Comparison of ENCODE assay signal across 9 mouse cellular contexts in genomic region chr16:31235457-31236310, GRCm38 (mm10). TPM values are rescaled to one million over a fixed set of nuclear protein-coding genes. Genes with fewer than 3 reads are reported as not detected.
A peak's percentile ranks its signal among the peaks of the same experiment; 100 is the strongest.
DNase-seq lines count a peak whose midpoint lies in the region; ATAC-seq and TF ChIP-seq lines count a peak whose summit lies in the region.
"Had no signal": no experiment of that assay in that cellular context is flagged by ENCODE, and none has a peak within 500 bp of the region (broad histone marks: within the 10 kb centered on the region; RNA-seq: fewer than 3 reads in every experiment).

No protein-coding gene starts in this region.

- no peak for TF ChIP-seq EP300 in lung, postnatal 0 days (IDR thresholded peaks at IDR 0.05)
- TF ChIP-seq EP300 in stomach, postnatal 0 days (optimal IDR thresholded peaks at IDR 0.05), result no peak

- TF ChIP-seq POLR2A in lung, adult 2 months (IDR thresholded peaks at IDR 0.05; ENCODE audit: borderline replicate concordance, extremely low read depth, low read depth, low read length), result no peak
- TF ChIP-seq POLR2A in bone marrow, adult 2 months (IDR thresholded peaks at IDR 0.05; ENCODE audit: borderline replicate concordance, control insufficient read depth, low read depth, low read length), result no peak

- no peaks in the 10 kb centered on the region for H3K9me3 ChIP-seq in lung, postnatal 0 days (ENCODE audit: low read length)
- no peaks in the 10 kb centered on the region for H3K9me3 ChIP-seq in heart, embryonic 15.5 days (replicated peaks)
- H3K9me3 ChIP-seq in stomach, postnatal 0 days (ENCODE audit: control insufficient read depth, low read length), result no peaks in the 10 kb centered on the region

- no peak for TF ChIP-seq CTCF in lung, postnatal 0 days (IDR thresholded peaks at IDR 0.05)
- TF ChIP-seq CTCF in lung, adult 2 months (IDR thresholded peaks at IDR 0.05; ENCODE audit: insufficient read depth, low read length), result no peak
- no peak for TF ChIP-seq CTCF in bone marrow, adult 2 months (IDR thresholded peaks at IDR 0.05; ENCODE audit: control insufficient read depth, insufficient read depth, low read length)
- no peak for TF ChIP-seq CTCF in stomach, postnatal 0 days (IDR thresholded peaks at IDR 0.05; ENCODE audit: low read depth)

- 26% methylated on average over 17 of the region's 18 CpGs for WGBS in lung, postnatal 0 days
- 32% methylated on average over 18 of the region's 18 CpGs for WGBS in lung, adult 2 months
- WGBS in bone marrow, adult 2 months, result 5% methylated on average over 18 of the region's 18 CpGs
- WGBS in heart, embryonic 15.5 days, result 21% methylated on average over 17 of the region's 18 CpGs
- WGBS in stomach, postnatal 0 days, result 41% methylated on average over 18 of the region's 18 CpGs

- H3K9ac ChIP-seq in lung, postnatal 0 days (replicated peaks; ENCODE audit: low read depth), result no peak overlapping the region
- H3K9ac ChIP-seq in heart, embryonic 15.5 days, result no peak overlapping the region
- peak overlapping the region; percentile 23; the same call in 1 of the 2 replicates for H3K9ac ChIP-seq in stomach, postnatal 0 days (ENCODE audit: low read length)

- no peak for DNase-seq in lung, postnatal 0 days (ENCODE audit: low spot score)
- DNase-seq in lung, adult 2 months, result no peak
- DNase-seq in lung, postnatal 36 days, result peak; percentile 39
- peak; percentile 23 for DNase-seq in stomach, postnatal 0 days (ENCODE audit: low spot score)
- DNase-seq in c-Kit-positive CD71-positive TER-119-positive erythroid progenitor cells, embryonic 14.5 days (ENCODE audit: low spot score), result no peak
- DNase-seq in gastrocnemius, postnatal 25 days, result no peak

- ATAC-seq in lung, postnatal 0 days, result peak; percentile 34
- 0 out of 2 replicates have a peak, but pooled peaks have one; percentile 22 for ATAC-seq in heart, embryonic 15.5 days (replicated peaks; ENCODE audit: insufficient number of reproducible peaks, insufficient read depth, low FRiP score, low read depth)
- ATAC-seq in stomach, postnatal 0 days (ENCODE audit: low FRiP score, low TSS enrichment), result peak; percentile 71

- no peak overlapping the region for H3K4me2 ChIP-seq in lung, postnatal 0 days (replicated peaks; ENCODE audit: low read depth, low read length)
- H3K4me2 ChIP-seq in heart, embryonic 15.5 days, result peak overlapping the region; percentile 51
- H3K4me2 ChIP-seq in stomach, postnatal 0 days (replicated peaks; ENCODE audit: low read depth), result no peak overlapping the region; the same call in 1 of the 2 replicates

- no peaks in the 10 kb centered on the region for H3K27me3 ChIP-seq in lung, postnatal 0 days (replicated peaks; ENCODE audit: insufficient read depth, low read length)
- H3K27me3 ChIP-seq in heart, embryonic 15.5 days, result no peaks in the 10 kb centered on the region
- H3K27me3 ChIP-seq in stomach, postnatal 0 days (ENCODE audit: control insufficient read depth, insufficient read depth, low read length), result no peaks in the 10 kb centered on the region

- no peak overlapping the region for H3K27ac ChIP-seq in lung, postnatal 0 days (ENCODE audit: low read length)
- H3K27ac ChIP-seq in bone marrow, adult 2 months (ENCODE audit: control insufficient read depth, insufficient read depth, low read depth, low read length, poor library complexity), result no peak overlapping the region
- no peak overlapping the region for H3K27ac ChIP-seq in heart, embryonic 15.5 days
- no peak overlapping the region for H3K27ac ChIP-seq in stomach, postnatal 0 days (replicated peaks)

- no peak overlapping the region for H3K4me3 ChIP-seq in lung, postnatal 0 days (ENCODE audit: low read depth, low read length)
- no peak overlapping the region for H3K4me3 ChIP-seq in lung, adult 2 months (replicated peaks; ENCODE audit: extremely low read depth, low read depth, low read length)
- peak overlapping the region; percentile 15 for H3K4me3 ChIP-seq in bone marrow, adult 2 months (replicated peaks; ENCODE audit: control insufficient read depth, low read depth, low read length)
- 0 out of 2 replicates have a peak overlapping the region, but pooled peaks have one; percentile 11 for H3K4me3 ChIP-seq in heart, embryonic 15.5 days
- no peak overlapping the region for H3K4me3 ChIP-seq in stomach, postnatal 0 days (ENCODE audit: low read depth, low read length)
- H3K4me3 ChIP-seq: left cerebral cortex, adult 2 months had no signal

- no peaks in the 10 kb centered on the region for H3K36me3 ChIP-seq in lung, postnatal 0 days (ENCODE audit: insufficient read depth, low read length)
- H3K36me3 ChIP-seq in heart, embryonic 15.5 days, result no peaks in the 10 kb centered on the region
- H3K36me3 ChIP-seq in stomach, postnatal 0 days (ENCODE audit: control insufficient read depth, insufficient read depth, low read length), result no peaks in the 10 kb centered on the region

- H3K4me1 ChIP-seq in lung, postnatal 0 days (ENCODE audit: insufficient read depth, low read depth, low read length), result peaks cover 9% of the 10 kb centered on the region
- peaks cover 7% of the 10 kb centered on the region; the same call in 1 of the 2 replicates for H3K4me1 ChIP-seq in lung, adult 2 months (ENCODE audit: control insufficient read depth, insufficient read depth, low read length)
- peaks cover 7% of the 10 kb centered on the region; the same call in 1 of the 2 replicates for H3K4me1 ChIP-seq in bone marrow, adult 2 months (ENCODE audit: control insufficient read depth, insufficient read depth, low read length)
- H3K4me1 ChIP-seq in heart, embryonic 15.5 days (replicated peaks), result peaks cover 20% of the 10 kb centered on the region
- H3K4me1 ChIP-seq in stomach, postnatal 0 days (replicated peaks; ENCODE audit: control insufficient read depth, insufficient read depth), result peaks cover 7% of the 10 kb centered on the region

RNA-seq across cellular contexts. Expression of gene Acap2, which starts 34.6 kb away (rescaled TPM):
- 22.0 and 25.1 TPM in 2 replicates for polyA plus RNA-seq in lung, postnatal 0 days (2015; fragmentation: Nextera tagmentation; extraction: Ambion mirVana)
- polyA plus RNA-seq in lung, adult 2 months (2012; rRNA removed), result 18.6 and 21.8 TPM in 2 replicates
- 5.6 and 13.5 TPM in 2 replicates for polyA plus RNA-seq in bone marrow, adult 2 months (2011; ENCODE audit: insufficient read depth, insufficient read length, low replicate concordance, missing spikeins)
- polyA plus RNA-seq in heart, embryonic 15.5 days (2015; fragmentation: Nextera tagmentation; extraction: Ambion mirVana), result 10.6 and 12.2 TPM in 2 replicates
- polyA plus RNA-seq in stomach, postnatal 0 days (2015; fragmentation: Nextera tagmentation; extraction: Ambion mirVana), result 12.9 and 14.8 TPM in 2 replicates
- 10 to 100 TPM in 1 of 2 experiments, 1 to 10 TPM in 1; 8.5 to 10.8 TPM for total RNA-seq in gastrocnemius, postnatal 25 days (2021)

RNA-seq across cellular contexts. Expression of gene Ppp1r2, which starts 39.4 kb away (rescaled TPM):
- polyA plus RNA-seq in lung, postnatal 0 days (2015; fragmentation: Nextera tagmentation; extraction: Ambion mirVana), result 143 and 160 TPM in 2 replicates
- 89.0 and 116 TPM in 2 replicates for polyA plus RNA-seq in lung, adult 2 months (2012; rRNA removed)
- polyA plus RNA-seq in bone marrow, adult 2 months (2011; ENCODE audit: insufficient read depth, insufficient read length, low replicate concordance, missing spikeins), result 7.2 and 14.8 TPM in 2 replicates
- 92.0 and 94.9 TPM in 2 replicates for polyA plus RNA-seq in heart, embryonic 15.5 days (2015; fragmentation: Nextera tagmentation; extraction: Ambion mirVana)
- 92.8 and 99.7 TPM in 2 replicates for polyA plus RNA-seq in stomach, postnatal 0 days (2015; fragmentation: Nextera tagmentation; extraction: Ambion mirVana)
- 10 to 100 TPM; 67.7 to 74.0 TPM for total RNA-seq in gastrocnemius, postnatal 25 days (2021)

Comparison
In these comparisons a context has a peak if more than half of its experiments do, and no peak if none do; other contexts are left out.
1. DNase-seq: peak in lung, postnatal 36 days (single experiment) and stomach, postnatal 0 days (single experiment); none in lung, postnatal 0 days (single experiment), lung, adult 2 months (single experiment), c-Kit-positive CD71-positive TER-119-positive erythroid progenitor cells, embryonic 14.5 days (single experiment) and gastrocnemius, postnatal 25 days (single experiment).
2. H3K4me3 ChIP-seq: peak in bone marrow, adult 2 months (single experiment) and heart, embryonic 15.5 days (single experiment); none in lung, postnatal 0 days (single experiment), lung, adult 2 months (single experiment) and stomach, postnatal 0 days (single experiment).
3. Peak in every context shown above with its lines, with median percentiles within 50 percentile points of each other: ATAC-seq.